ENCODE assay signal across 14 mouse cellular contexts in genomic region chr5:111037123-111037748, GRCm38 (mm10).
"Had no signal": no experiment of that assay in that cellular context is flagged by ENCODE, and none has a peak within 500 bp of the region (broad histone marks: within the 10 kb centered on the region; RNA-seq: fewer than 3 reads in every experiment).

No protein-coding gene starts in this region.

- H3K4me3 ChIP-seq: kidney, embryonic 15.5 days; limb, embryonic 13.5 days; neural tube, embryonic 12.5 days; stomach, embryonic 15.5 days had no signal

- H3K27me3 ChIP-seq: kidney, embryonic 15.5 days; limb, embryonic 13.5 days; neural tube, embryonic 12.5 days; stomach, embryonic 15.5 days had no signal

- H3K9me3 ChIP-seq: kidney, embryonic 15.5 days; limb, embryonic 13.5 days; neural tube, embryonic 12.5 days; stomach, embryonic 15.5 days had no signal

- H3K4me2 ChIP-seq: kidney, embryonic 15.5 days; limb, embryonic 13.5 days; neural tube, embryonic 12.5 days; stomach, embryonic 15.5 days had no signal

- H3K27ac ChIP-seq: liver, embryonic 14.5 days; neural tube, embryonic 12.5 days; stomach, embryonic 15.5 days had no signal

- DNase-seq: kidney, adult 2 months; kidney, postnatal 14 days; left cerebral cortex, postnatal 4 days; lung, adult 18-20 months; lung, postnatal 10 days; midbrain, embryonic 14.5 days; retina, postnatal 1 day; right cerebral cortex, postnatal 4 days; thymus, postnatal 4 days had no signal

- H3K36me3 ChIP-seq: kidney, embryonic 15.5 days; neural tube, embryonic 12.5 days; stomach, embryonic 15.5 days had no signal

- H3K9ac ChIP-seq: kidney, embryonic 15.5 days; limb, embryonic 13.5 days; liver, embryonic 14.5 days; neural tube, embryonic 12.5 days; stomach, embryonic 15.5 days had no signal
